Mouse (Mus musculus) left cerebral cortex, postnatal 36 days (tissue): ENCODE results near the gene Col25a1. TPM values are rescaled to one million over a fixed set of nuclear protein-coding genes. Genes with fewer than 3 reads are reported as not detected.

ENCODE experiments used
- DNase-seq, 2 experiments: peaks; one replicate each; pipeline ENCODE4 v3.0.0; 2021 to 2022; ENCODE audit warnings: low spot score in 2 of 2, mixed read lengths in 1 of 2
- intact Hi-C: fragments of 180-260 bp; cut with DNase I; formaldehyde crosslinking; loops from one replicate; pipeline ENCODE4 v1.15.1; 2025
- total RNA-seq, 2 experiments: library from RNA; stranded (reverse); gene quantifications; 2 replicates each; pipeline ENCODE4 v1.2.3; 2021

The Col25a1 gene
- total RNA-seq, 2 experiments from 2014 or later = 40.2 to 46.7 TPM

- intact Hi-C loops = no loop called here
- no peak for DNase-seq
Measured at GRCm38 (mm10) chr3:130595050-130595449, 463.7 kb downstream of the Col25a1 start.

GRCm38 (mm10) chr3:130601491-130601890, 470.2 kb downstream of the Col25a1 start:
- intact Hi-C loops = no loop called here
- no peak for DNase-seq

- no peak for DNase-seq
- intact Hi-C loops = loop anchor here (2.0 kb wide), 1 partner anchor 81 kb away; no protein-coding TSS in a partner anchor
Measured at GRCm38 (mm10) chr3:130607924-130608323, 476.6 kb downstream of the Col25a1 start.

- DNase-seq = no peak
- intact Hi-C loops = no loop called here
Measured at GRCm38 (mm10) chr3:130614444-130614843, 483.1 kb downstream of the Col25a1 start.

GRCm38 (mm10) chr3:130615625-130616024, 484.3 kb downstream of the Col25a1 start:
- DNase-seq = no peak
- intact Hi-C loops = no loop called here

- DNase-seq = no peak
- intact Hi-C loops = no loop called here
Measured at GRCm38 (mm10) chr3:130617439-130617898, 486.2 kb downstream of the Col25a1 start, which contains the start of gene Etnppl. Gene Etnppl, plus strand, starts transcription at chr3:130617448.

- intact Hi-C loops = no loop called here
- DNase-seq = peak; percentile 18 to 37
Measured at GRCm38 (mm10) chr3:130620517-130621146, 489.3 kb downstream of the Col25a1 start.

- DNase-seq = no peak
- intact Hi-C loops = no loop called here
Measured at GRCm38 (mm10) chr3:130628358-130628757, 497.1 kb downstream of the Col25a1 start.

GRCm38 (mm10) chr3:130633859-130634258, 502.6 kb downstream of the Col25a1 start:
- DNase-seq = peak in 1 of 2 experiments; percentile 8

GRCm38 (mm10) chr3:130646110-130646810, 515.0 kb downstream of the Col25a1 start:
- no peak for DNase-seq
- intact Hi-C loops = no loop called here

More at GRCm38 (mm10) chr3:130633859-130634258, 502.6 kb downstream of the Col25a1 start:
- intact Hi-C loops = no loop called here

Other genes starting within 250 kb of the Col25a1 start
- gene Casp6, start 230.1 kb upstream of the Col25a1 start, total RNA-seq = 1 to 10 TPM; 4.1 TPM
- 1 to 10 TPM; 1.2 to 2.9 TPM for gene Mcub, start 161.3 kb upstream of the Col25a1 start, total RNA-seq
- 10 to 100 TPM; 49.2 to 62.3 TPM for gene Sec24b, start 69.9 kb upstream of the Col25a1 start, total RNA-seq